Mouse (Mus musculus): Measurements from ENCODE around the gene Ldhc. TPM values are rescaled to one million over a fixed set of nuclear protein-coding genes. Genes with fewer than 3 reads are reported as not detected.
A peak's percentile ranks its signal among the peaks of the same experiment; 100 is the strongest.
"Not testable (repeated sequence)": the region's sequence is repeated elsewhere in the genome, so short reads cannot be mapped to it uniquely, and the experiment has no call there.

Gene Ldhc
- polyA plus RNA-seq, 1 experiment = not detected

DNA sequence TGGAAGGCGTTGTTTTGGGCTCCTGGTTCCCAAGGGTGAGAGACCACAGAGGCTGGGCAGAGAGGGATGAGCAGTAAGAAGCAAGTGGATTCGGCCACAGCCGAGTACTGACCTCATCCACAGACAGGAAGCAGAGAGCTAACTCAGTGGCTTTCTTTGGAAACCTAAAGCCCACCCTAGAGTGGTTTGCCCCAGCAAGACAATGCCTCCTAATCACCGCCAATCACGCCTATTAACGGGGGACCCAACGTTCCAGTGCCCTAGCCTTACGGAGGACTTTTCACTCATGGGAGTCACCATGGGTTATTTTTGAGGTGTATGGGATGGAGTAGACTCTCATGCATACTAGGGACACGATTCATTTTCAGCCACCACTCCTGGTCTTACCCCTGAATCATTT is 7.6 kb upstream of the Ldhc start:
- H3K4me3 ChIP-seq (ENCODE audit: insufficient read depth, low read depth, low read length) = no peak overlapping the region
- H3K4me1 ChIP-seq (ENCODE audit: control insufficient read depth, insufficient read depth, insufficient read length, low read length) = peaks cover 4% of the 10 kb centered on the region; the same call in 1 of the 2 replicates
- H3K27ac ChIP-seq (replicated peaks; ENCODE audit: low read depth, low read length) = no peak overlapping the region

DNA sequence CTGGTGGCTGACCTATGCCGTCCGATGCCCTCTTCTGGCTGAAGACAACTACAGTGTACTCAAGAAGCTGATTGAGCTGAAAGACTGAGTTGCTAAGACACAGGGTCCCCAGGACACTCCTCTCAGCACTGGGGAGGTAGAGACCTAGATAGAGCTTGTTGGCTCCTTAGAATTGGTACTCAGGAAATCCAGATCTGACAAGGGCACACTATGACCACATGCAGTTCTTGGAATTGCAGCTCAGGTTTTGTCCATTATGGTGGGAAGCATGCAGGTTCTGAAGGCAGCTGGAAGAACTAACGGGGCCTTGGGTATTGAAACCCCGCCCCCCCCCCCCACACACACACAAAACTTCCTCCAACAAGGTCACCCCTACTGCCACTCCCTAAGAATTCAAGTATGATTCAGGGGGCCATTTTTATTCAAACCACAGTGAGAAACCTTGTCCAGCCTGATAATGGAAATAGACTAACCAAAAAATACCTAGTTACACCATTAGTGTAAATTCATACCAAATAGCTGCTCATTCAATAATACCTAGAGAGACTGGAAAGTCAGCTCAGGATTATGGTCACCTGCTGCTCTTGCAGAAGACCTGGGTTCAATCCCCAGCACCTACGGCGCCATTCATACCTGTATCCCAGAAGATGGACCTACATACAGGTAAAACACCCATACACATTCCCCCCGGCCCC is 5.0 kb upstream of the Ldhc start:
- no peak overlapping the region for H3K4me3 ChIP-seq (ENCODE audit: insufficient read depth, low read depth, low read length)
- no peaks in the 10 kb centered on the region for H3K4me1 ChIP-seq (ENCODE audit: control insufficient read depth, insufficient read depth, insufficient read length, low read length)
- no peak overlapping the region for H3K27ac ChIP-seq (replicated peaks; ENCODE audit: low read depth, low read length)

DNA sequence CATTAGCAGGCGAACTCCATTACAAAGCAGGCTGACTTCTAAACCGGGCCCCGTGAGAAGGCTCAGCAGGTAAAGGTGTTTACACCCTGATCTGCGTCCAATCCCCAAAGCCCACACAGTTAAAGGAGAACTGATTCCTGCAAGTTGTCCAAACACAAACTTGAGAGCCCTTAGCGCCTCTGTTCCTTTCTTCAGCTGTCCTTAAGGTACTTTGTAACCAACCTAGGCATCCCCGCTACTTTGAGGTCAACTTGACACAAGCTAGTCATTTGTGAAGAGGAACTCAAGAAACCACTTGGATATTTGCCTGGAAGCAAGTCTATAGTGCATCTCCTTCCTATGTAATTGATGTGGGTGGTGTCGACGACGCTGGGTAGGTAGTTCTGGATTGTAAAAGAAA is 3.6 kb upstream of the Ldhc start:
- no peaks in the 10 kb centered on the region for H3K4me1 ChIP-seq (ENCODE audit: control insufficient read depth, insufficient read depth, insufficient read length, low read length)
- no peak overlapping the region for H3K27ac ChIP-seq (replicated peaks; ENCODE audit: low read depth, low read length)
- no peak overlapping the region for H3K4me3 ChIP-seq (ENCODE audit: insufficient read depth, low read depth, low read length)

DNA sequence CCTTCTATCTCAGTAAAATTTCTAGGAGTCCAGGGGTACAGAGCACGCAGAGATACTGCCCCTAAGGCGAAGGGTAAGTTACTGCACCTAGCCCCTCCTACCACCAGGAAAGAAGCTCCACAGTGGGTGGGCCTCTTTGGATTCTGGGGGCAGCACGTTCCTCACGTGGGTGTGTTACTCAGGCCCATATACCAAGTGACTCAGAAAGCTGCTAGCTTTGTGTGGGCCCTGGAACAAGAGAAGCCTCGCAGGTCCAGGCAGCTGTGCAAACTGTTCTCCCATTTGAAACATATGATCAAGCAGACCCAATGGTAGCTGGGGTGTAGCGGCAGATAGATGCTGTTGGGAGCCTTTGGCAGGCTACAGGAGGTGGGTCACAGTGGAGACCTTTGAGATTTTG is 2.0 kb upstream of the Ldhc start:
- no peak overlapping the region for H3K4me3 ChIP-seq (ENCODE audit: insufficient read depth, low read depth, low read length)
- H3K4me1 ChIP-seq (ENCODE audit: control insufficient read depth, insufficient read depth, insufficient read length, low read length) = no peaks in the 10 kb centered on the region
- no peak overlapping the region for H3K27ac ChIP-seq (replicated peaks; ENCODE audit: low read depth, low read length)

DNA sequence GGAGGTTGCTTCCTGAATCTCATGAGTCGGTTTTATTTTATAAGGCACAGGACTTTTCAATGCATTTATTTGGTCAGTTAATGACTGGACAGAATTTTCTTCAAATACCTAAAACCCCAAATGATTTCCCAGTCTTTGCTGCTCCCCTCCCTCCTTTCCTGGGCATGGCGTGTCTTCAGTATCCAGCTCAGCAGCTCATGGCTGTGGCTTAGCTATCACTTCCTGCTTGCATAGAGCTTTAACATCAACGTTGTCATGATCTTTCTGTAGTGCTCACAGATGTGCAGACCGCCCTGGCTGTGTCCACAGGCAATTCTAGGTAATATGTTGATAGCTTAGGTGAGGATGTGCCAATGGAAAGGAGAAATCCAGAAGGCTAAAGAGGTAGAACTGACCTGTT is 11.0 kb downstream of the Ldhc start:
- Histone ChIP-seq H3K27ac (replicated peaks; ENCODE audit: low read depth, low read length) (no peak overlapping the region), H3K4me3 (ENCODE audit: insufficient read depth, low read depth, low read length) (no peak overlapping the region), H3K4me1 (ENCODE audit: control insufficient read depth, insufficient read depth, insufficient read length, low read length) (no peaks in the 10 kb centered on the region)

DNA sequence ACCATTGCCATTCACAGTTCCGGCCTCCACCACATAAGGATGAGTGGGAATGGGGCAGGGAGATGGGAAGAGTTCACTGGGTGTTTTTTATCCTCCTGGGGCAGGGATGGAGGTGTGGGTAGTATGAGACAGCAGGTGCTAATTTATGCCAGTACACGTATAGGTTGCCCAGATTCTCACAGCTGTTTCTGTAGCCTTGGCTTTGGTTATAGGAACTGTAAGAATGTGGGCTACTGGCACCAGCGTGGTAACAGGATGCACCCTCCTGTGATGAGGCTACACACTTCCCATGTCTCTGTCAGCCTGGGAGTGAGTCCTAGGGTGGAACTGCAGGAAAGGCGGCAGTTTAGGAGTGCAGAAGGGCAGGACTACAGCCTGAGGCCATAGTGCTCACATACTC is 15.8 kb downstream of the Ldhc start:
- no peak overlapping the region for H3K27ac ChIP-seq (replicated peaks; ENCODE audit: low read depth, low read length)
- no peak overlapping the region for H3K4me3 ChIP-seq (ENCODE audit: insufficient read depth, low read depth, low read length)
- no peaks in the 10 kb centered on the region for H3K4me1 ChIP-seq (ENCODE audit: control insufficient read depth, insufficient read depth, insufficient read length, low read length)

DNA sequence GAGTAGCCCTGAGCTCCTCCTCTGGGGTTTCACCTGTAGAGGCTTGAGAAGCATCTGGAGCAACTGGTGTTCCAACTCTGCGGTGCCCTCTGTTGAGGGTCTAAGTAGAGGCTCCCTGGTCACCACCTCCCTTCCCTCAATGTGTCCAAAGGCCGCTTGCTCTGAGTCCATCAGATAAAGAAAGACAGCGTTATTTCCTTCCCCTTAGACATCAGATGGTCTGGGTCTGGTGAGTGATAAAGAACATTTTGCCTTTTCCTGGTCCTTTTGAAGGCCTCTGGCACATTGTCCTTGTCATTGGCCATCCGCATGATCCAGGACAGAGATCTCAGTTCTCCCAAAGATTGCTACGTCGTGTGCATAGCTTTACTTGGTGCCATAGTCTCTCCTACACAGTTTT is 16.3 kb downstream of the Ldhc start:
- H3K27ac ChIP-seq (replicated peaks; ENCODE audit: low read depth, low read length) = no peak overlapping the region

DNA sequence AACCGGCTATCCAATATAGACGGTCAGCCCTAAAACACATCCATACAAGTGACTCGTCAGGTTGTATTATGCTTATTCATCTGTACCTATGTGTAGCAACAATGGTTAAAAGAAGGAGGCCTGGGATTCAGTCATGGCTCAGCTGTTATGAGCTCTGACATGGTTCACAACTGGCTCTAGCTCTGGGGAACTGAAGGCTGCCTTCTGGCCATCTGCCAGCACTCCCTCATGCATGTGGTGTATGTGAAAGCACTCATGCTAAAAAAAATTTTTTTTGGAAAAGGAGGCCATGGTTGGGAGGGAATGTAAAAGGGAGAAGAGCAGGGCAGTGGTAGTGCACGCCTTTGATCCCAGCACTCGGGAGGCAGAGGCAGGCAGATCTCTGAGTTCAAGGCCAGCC is 18.8 kb downstream of the Ldhc start:
- no peak overlapping the region for H3K27ac ChIP-seq (replicated peaks; ENCODE audit: low read depth, low read length)
- H3K4me3 ChIP-seq (ENCODE audit: insufficient read depth, low read depth, low read length) = no peak overlapping the region
- no peaks in the 10 kb centered on the region for H3K4me1 ChIP-seq (ENCODE audit: control insufficient read depth, insufficient read depth, insufficient read length, low read length)

More for the DNA sequence above, 16.3 kb downstream of the Ldhc start:
- Histone ChIP-seq H3K4me1 (ENCODE audit: control insufficient read depth, insufficient read depth, insufficient read length, low read length) (no peaks in the 10 kb centered on the region), H3K4me3 (ENCODE audit: insufficient read depth, low read depth, low read length) (no peak overlapping the region)

DNA sequence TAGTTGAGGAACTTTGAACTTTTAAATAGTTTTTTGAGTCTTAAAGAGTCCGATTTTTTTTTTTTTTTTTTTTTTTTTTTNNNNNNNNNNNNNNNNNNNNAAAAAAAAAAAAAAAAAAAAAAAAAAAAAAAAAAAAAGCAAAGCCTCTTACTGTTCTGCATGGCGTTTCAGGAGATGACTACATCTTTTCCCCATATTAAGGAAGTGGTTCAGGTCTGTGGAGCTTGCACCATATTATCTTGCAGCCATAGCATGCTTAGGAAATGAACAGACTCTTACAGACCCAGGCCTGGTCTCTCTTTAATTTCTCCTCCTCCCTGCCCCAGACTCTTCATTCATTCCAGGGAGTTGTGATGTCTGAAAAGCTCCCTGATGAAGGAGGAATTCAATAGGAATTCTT is 20.0 kb downstream of the Ldhc start:
- no peak overlapping the region for H3K27ac ChIP-seq (replicated peaks; ENCODE audit: low read depth, low read length)
- no peak overlapping the region for H3K4me3 ChIP-seq (ENCODE audit: insufficient read depth, low read depth, low read length)
- H3K4me1 ChIP-seq (ENCODE audit: control insufficient read depth, insufficient read depth, insufficient read length, low read length) = no peaks in the 10 kb centered on the region

DNA sequence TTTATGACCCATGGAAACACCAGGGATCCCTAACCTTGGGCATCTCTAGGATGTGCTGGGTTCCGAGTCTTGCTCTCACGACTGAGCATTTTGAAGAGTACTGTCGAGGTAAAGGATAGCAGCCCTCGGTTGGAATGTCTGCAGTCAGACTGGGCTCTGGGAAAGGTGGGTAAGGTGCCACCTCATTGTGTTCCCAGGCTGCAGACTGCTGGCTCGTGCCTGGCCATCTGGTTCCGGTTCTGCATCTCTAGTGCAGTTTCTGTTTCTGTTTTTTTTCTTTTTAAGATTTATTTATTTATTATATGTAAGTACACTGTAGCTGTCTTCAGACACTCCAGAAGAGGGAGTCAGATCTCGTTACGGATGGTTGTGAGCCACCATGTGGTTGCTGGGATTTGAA is 20.9 kb downstream of the Ldhc start:
- not testable (repeated sequence) for H3K4me1 ChIP-seq (ENCODE audit: control insufficient read depth, insufficient read depth, insufficient read length, low read length); H3K27ac ChIP-seq (replicated peaks; ENCODE audit: low read depth, low read length); H3K4me3 ChIP-seq (ENCODE audit: insufficient read depth, low read depth, low read length)

DNA sequence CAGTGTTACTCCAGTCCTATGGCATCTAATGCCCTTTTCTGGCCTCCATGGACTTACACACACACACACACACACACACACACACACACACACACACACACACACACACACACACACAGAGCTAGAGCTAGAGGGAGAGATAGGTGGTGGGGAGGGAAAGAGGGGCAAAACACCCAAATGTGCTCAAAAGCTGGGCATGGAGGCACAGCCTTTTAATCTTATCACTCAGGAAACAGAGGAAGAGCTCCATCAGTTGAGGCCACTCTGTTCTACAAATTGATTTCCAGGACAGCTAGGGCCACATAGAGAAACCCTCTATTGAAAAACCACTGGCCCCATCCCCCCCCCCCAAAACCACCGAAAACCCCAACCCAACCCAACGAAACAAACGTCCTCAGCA is 22.3 kb downstream of the Ldhc start:
- Histone ChIP-seq H3K4me3 (ENCODE audit: insufficient read depth, low read depth, low read length) (no peak overlapping the region), H3K27ac (replicated peaks; ENCODE audit: low read depth, low read length) (no peak overlapping the region), H3K4me1 (ENCODE audit: control insufficient read depth, insufficient read depth, insufficient read length, low read length) (no peaks in the 10 kb centered on the region)

DNA sequence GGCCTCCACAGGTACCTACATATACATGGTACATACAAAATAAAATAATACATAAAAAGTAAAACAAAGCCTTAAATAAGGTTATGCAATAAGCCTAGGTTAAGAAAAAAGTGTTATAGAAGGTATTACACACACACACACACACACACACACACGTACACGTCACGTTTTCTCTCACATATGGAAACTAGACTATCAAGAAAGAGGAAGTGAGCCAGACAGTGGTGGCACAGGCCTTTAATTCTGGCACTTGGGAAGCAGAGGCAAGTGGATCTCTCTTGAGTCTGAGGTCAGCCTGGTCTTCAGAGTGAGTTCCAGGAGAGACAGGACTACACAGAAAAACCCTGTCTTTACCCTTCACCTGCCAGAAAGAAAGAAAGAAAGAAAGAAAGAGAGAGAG is 34.5 kb downstream of the Ldhc start:
- Histone ChIP-seq H3K4me1 (ENCODE audit: control insufficient read depth, insufficient read depth, insufficient read length, low read length) (no peaks in the 10 kb centered on the region), H3K27ac (replicated peaks; ENCODE audit: low read depth, low read length) (no peak overlapping the region)

DNA sequence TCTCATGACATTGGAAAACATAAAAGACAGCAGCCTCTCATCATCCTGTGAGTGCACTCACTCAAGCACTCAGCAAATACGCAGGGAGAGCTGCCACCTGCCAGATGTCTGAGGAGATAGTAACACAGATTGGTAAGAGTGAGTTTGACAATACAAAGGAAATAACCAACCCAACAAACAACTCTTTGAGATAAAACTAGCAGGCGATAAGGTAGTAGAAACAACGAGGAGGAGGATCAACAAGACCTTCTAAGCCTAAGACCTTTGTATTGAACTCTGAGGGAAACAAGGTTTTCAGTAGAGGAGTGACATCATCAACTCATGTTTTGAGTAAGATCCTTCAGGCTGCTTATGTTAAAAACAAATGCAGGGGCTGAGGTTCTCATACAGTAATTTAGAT is 38.3 kb downstream of the Ldhc start:
- H3K27ac ChIP-seq (replicated peaks; ENCODE audit: low read depth, low read length) = no peak overlapping the region
- no peak overlapping the region for H3K4me3 ChIP-seq (ENCODE audit: insufficient read depth, low read depth, low read length)
- H3K4me1 ChIP-seq (ENCODE audit: control insufficient read depth, insufficient read depth, insufficient read length, low read length) = no peaks in the 10 kb centered on the region

More for the DNA sequence above, 34.5 kb downstream of the Ldhc start:
- no peak overlapping the region for H3K4me3 ChIP-seq (ENCODE audit: insufficient read depth, low read depth, low read length)

DNA sequence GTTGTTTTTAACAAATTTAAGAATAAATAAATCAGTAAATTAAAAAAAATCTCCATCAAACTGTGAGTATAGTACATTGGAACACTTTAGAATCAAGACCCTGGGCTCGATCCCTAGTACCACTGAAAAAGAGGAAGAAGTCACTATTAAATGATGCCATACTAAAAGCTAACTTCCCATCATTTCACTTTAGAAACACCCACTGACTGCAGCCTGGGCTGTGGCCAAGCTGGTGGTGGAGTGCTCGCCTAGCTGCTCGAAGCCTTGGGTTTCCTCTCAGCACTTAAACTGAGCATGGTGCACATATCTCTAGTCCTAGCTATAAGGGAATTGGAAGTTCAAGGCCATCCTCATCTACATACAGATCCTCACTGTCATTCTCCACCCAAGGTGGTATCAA is 50.2 kb downstream of the Ldhc start:
- H3K27ac ChIP-seq (replicated peaks; ENCODE audit: low read depth, low read length) = no peak overlapping the region
- no peaks in the 10 kb centered on the region for H3K4me1 ChIP-seq (ENCODE audit: control insufficient read depth, insufficient read depth, insufficient read length, low read length)
- no peak overlapping the region for H3K4me3 ChIP-seq (ENCODE audit: insufficient read depth, low read depth, low read length)

DNA sequence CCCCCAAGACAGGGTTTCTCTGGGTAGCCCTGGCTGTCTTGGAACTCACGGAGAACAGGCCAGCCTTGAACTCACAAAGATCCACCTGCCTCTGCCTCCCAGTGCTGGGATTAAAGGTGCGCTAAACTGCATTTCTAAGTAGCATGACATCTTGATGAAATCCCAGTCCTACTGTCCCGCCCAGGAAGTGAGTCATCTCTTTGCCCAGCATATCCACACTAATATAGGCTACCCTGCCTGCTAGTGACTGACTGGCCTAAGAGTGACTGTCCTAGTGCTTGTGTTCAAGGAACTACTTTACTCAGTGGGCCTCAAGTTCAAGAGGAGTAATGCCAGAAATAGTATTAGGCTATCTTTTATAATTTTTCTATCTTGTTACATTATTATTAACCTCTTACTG is 55.4 kb downstream of the Ldhc start:
- 0 out of 2 replicates have a peak, but pooled peaks cover 3% of the 10 kb centered on the region for H3K4me1 ChIP-seq (ENCODE audit: control insufficient read depth, insufficient read depth, insufficient read length, low read length)

DNA sequence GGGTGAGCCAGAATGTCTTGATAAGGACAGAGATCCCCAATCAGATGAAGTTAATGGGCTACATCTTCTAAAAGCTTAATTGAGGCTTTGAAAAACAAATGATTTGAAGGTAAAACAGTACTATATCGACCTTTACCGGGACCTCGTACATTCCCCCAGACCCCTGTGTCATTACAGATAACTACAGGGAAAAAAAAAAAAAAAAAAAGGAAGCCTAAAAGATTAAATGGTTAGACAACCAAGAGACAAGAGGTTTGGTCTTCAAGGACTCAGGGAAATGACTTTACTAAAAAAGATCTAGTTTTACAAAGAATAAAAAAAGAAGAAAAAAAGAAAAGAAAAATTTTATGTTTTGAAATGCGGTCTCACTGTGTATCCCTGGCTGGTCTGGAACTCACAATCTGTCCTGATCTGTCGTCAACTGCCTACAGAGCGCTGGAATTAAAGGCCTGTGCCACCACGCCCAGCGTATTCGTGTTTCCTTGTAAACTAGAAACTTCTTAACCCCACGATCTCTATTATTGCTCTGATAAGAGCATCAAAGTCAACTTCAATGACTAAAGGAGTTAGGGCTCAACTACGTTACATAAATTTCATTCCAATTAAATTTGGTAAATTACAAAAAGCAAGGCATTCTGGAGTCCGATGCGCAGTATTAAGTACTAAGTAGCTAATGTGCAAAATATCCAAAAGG is 57.8 kb downstream of the Ldhc start:
- H3K4me1 ChIP-seq (ENCODE audit: control insufficient read depth, insufficient read depth, insufficient read length, low read length) = 0 out of 2 replicates have a peak, but pooled peaks cover 3% of the 10 kb centered on the region
- peak overlapping the region; percentile 99; the same call in 1 of the 2 replicates for H3K4me3 ChIP-seq (ENCODE audit: insufficient read depth, low read depth, low read length)
- no peak overlapping the region for H3K27ac ChIP-seq (replicated peaks; ENCODE audit: low read depth, low read length)

More for the DNA sequence above, 55.4 kb downstream of the Ldhc start:
- Histone ChIP-seq H3K4me3 (ENCODE audit: insufficient read depth, low read depth, low read length) (no peak overlapping the region), H3K27ac (replicated peaks; ENCODE audit: low read depth, low read length) (no peak overlapping the region)

Data from brown adipose tissue, adult 24 weeks (tissue).